ENCODE assay signal across 8 mouse cellular contexts in genomic region chrX:48452931-48453673, GRCm38 (mm10). TPM values are rescaled to one million over a fixed set of nuclear protein-coding genes. Genes with fewer than 3 reads are reported as not detected.
DNase-seq lines count a peak whose midpoint lies in the region; ATAC-seq and TF ChIP-seq lines count a peak whose summit lies in the region.

No protein-coding gene starts in this region.

- no peak for TF ChIP-seq CTCF in lung, adult 2 months (IDR thresholded peaks at IDR 0.05; ENCODE audit: insufficient read depth, low read length)

- H3K4me3 ChIP-seq in lung, adult 2 months (replicated peaks; ENCODE audit: extremely low read depth, low read depth, low read length): peak overlapping the region; percentile 86
- peak overlapping the region; percentile 46 for H3K4me3 ChIP-seq in embryonic facial prominence, embryonic 12.5 days
- peak overlapping the region; percentile 33 for H3K4me3 ChIP-seq in hindbrain, embryonic 11.5 days (ENCODE audit: low read depth, low read length)
- H3K4me3 ChIP-seq in liver, embryonic 13.5 days (replicated peaks): peak overlapping the region; percentile 69
- peak overlapping the region; percentile 41 for H3K4me3 ChIP-seq in neural tube, embryonic 13.5 days

- peaks cover 2% of the 10 kb centered on the region for H3K4me1 ChIP-seq in lung, adult 2 months (ENCODE audit: control insufficient read depth, insufficient read depth, low read length)
- no peaks in the 10 kb centered on the region for H3K4me1 ChIP-seq in embryonic facial prominence, embryonic 12.5 days
- H3K4me1 ChIP-seq in hindbrain, embryonic 11.5 days (replicated peaks; ENCODE audit: control insufficient read depth, insufficient read depth, low read length): no peaks in the 10 kb centered on the region
- H3K4me1 ChIP-seq in liver, embryonic 13.5 days (replicated peaks): peaks cover 34% of the 10 kb centered on the region
- no peaks in the 10 kb centered on the region for H3K4me1 ChIP-seq in neural tube, embryonic 13.5 days (replicated peaks)

- DNase-seq in lung, adult 2 months: peak; percentile 16
- no peak for DNase-seq in lung, postnatal 25 days (ENCODE audit: low spot score)
- peak; percentile 37 for DNase-seq in hindbrain, embryonic 11.5 days (ENCODE audit: low spot score)
- peak; percentile 2 for DNase-seq in liver, embryonic 13.5 days
- no peak for DNase-seq in layer of hippocampus, postnatal 14 days (ENCODE audit: low spot score in 2 of 2)

- H3K9me3 ChIP-seq in embryonic facial prominence, embryonic 12.5 days: no peaks in the 10 kb centered on the region
- H3K9me3 ChIP-seq in hindbrain, embryonic 11.5 days (ENCODE audit: control insufficient read depth, low read length): no peaks in the 10 kb centered on the region
- H3K9me3 ChIP-seq in liver, embryonic 13.5 days (replicated peaks): no peaks in the 10 kb centered on the region
- H3K9me3 ChIP-seq in neural tube, embryonic 13.5 days: no peaks in the 10 kb centered on the region

- H3K36me3 ChIP-seq in embryonic facial prominence, embryonic 12.5 days: no peaks in the 10 kb centered on the region
- H3K36me3 ChIP-seq in hindbrain, embryonic 11.5 days (ENCODE audit: control insufficient read depth, insufficient read depth, low read length): no peaks in the 10 kb centered on the region
- no peaks in the 10 kb centered on the region for H3K36me3 ChIP-seq in liver, embryonic 13.5 days
- H3K36me3 ChIP-seq in neural tube, embryonic 13.5 days: no peaks in the 10 kb centered on the region

- no peak overlapping the region for H3K27ac ChIP-seq in embryonic facial prominence, embryonic 12.5 days
- H3K27ac ChIP-seq in hindbrain, embryonic 11.5 days (ENCODE audit: low read depth, low read length): no peak overlapping the region
- peak overlapping the region; percentile 58 for H3K27ac ChIP-seq in liver, embryonic 13.5 days
- no peak overlapping the region for H3K27ac ChIP-seq in neural tube, embryonic 13.5 days (replicated peaks)

- WGBS in lung, adult 2 months: 28% methylated on average over 71 of the region's 71 CpGs
- WGBS in embryonic facial prominence, embryonic 12.5 days: 25% methylated on average over 67 of the region's 71 CpGs
- WGBS in hindbrain, embryonic 11.5 days: 19% methylated on average over 51 of the region's 71 CpGs
- 10% methylated on average over 70 of the region's 71 CpGs for WGBS in liver, embryonic 13.5 days (ENCODE audit: insufficient replicate concordance)
- WGBS in neural tube, embryonic 13.5 days: 23% methylated on average over 63 of the region's 71 CpGs

- peaks cover 17% of the 10 kb centered on the region for H3K27me3 ChIP-seq in embryonic facial prominence, embryonic 12.5 days
- H3K27me3 ChIP-seq in hindbrain, embryonic 11.5 days (ENCODE audit: control insufficient read depth, insufficient read depth, low read length): peaks cover 18% of the 10 kb centered on the region
- H3K27me3 ChIP-seq in liver, embryonic 13.5 days: peaks cover 14% of the 10 kb centered on the region; the same call in 1 of the 2 replicates
- peaks cover 46% of the 10 kb centered on the region for H3K27me3 ChIP-seq in neural tube, embryonic 13.5 days

- peak overlapping the region; percentile 52 for H3K9ac ChIP-seq in embryonic facial prominence, embryonic 12.5 days
- H3K9ac ChIP-seq in hindbrain, embryonic 11.5 days (ENCODE audit: low read depth, low read length): no peak overlapping the region
- peak overlapping the region; percentile 78 for H3K9ac ChIP-seq in liver, embryonic 13.5 days
- 0 out of 2 replicates have a peak overlapping the region, but pooled peaks have one; percentile 49 for H3K9ac ChIP-seq in neural tube, embryonic 13.5 days

- peak overlapping the region; percentile 50 for H3K4me2 ChIP-seq in embryonic facial prominence, embryonic 12.5 days (replicated peaks)
- H3K4me2 ChIP-seq in hindbrain, embryonic 11.5 days (replicated peaks; ENCODE audit: low read depth, low read length): peak overlapping the region; percentile 29
- H3K4me2 ChIP-seq in liver, embryonic 13.5 days: peak overlapping the region; percentile 80
- H3K4me2 ChIP-seq in neural tube, embryonic 13.5 days: peak overlapping the region; percentile 49

- ATAC-seq in embryonic facial prominence, embryonic 12.5 days (ENCODE audit: insufficient number of reproducible peaks, insufficient read depth, low FRiP score, low TSS enrichment): peak; percentile 15; the same call in 1 of the 2 replicates
- ATAC-seq in hindbrain, embryonic 11.5 days (ENCODE audit: low FRiP score): no peak
- ATAC-seq in liver, embryonic 13.5 days (ENCODE audit: low read depth): peak; percentile 35
- ATAC-seq in neural tube, embryonic 13.5 days (ENCODE audit: low read depth): peak; percentile 33; the same call in 1 of the 2 replicates
- ATAC-seq in cerebellum, adult (ENCODE audit: insufficient number of reproducible peaks, low FRiP score, low TSS enrichment): no peak

- TF ChIP-seq POLR2A in lung, adult 2 months (IDR thresholded peaks at IDR 0.05; ENCODE audit: borderline replicate concordance, extremely low read depth, low read depth, low read length): no peak

RNA-seq across cellular contexts. Expression of gene Elf4, which starts 9.8 kb away (rescaled TPM):
- 15.9 and 16.8 TPM in 2 replicates for polyA plus RNA-seq in lung, adult 2 months (2012; rRNA removed)
- 3.2 and 4.0 TPM in 2 replicates for polyA plus RNA-seq in embryonic facial prominence, embryonic 12.5 days (2016; fragmentation: Nextera tagmentation; extraction: Ambion mirVana)
- polyA plus RNA-seq in hindbrain, embryonic 11.5 days (2014; fragmentation: Nextera tagmentation; extraction: Ambion mirVana): 1.9 and 2.3 TPM in 2 replicates
- 1.8 and 2.2 TPM in 2 replicates for polyA plus RNA-seq in liver, embryonic 13.5 days (2015; fragmentation: Nextera tagmentation; extraction: Ambion mirVana)
- polyA plus RNA-seq in neural tube, embryonic 13.5 days (2015; fragmentation: Nextera tagmentation; extraction: Ambion mirVana): 0.85 and 0.92 TPM in 2 replicates
- total RNA-seq in layer of hippocampus, postnatal 14 days (2021): 1 to 10 TPM in 1 of 2 experiments, under 1 TPM in 1; 0.98 to 1.2 TPM

Comparison
In these comparisons a context has a peak if more than half of its experiments do, and no peak if none do; other contexts are left out.
1. DNase-seq: peak in lung, adult 2 months (single experiment), hindbrain, embryonic 11.5 days (single experiment) and liver, embryonic 13.5 days (single experiment); none in lung, postnatal 25 days (single experiment) and layer of hippocampus, postnatal 14 days (0 of 2).
2. H3K4me3 ChIP-seq: peak in every context shown above with its lines; median percentile 86 in lung, adult 2 months; 69 in liver, embryonic 13.5 days; 46 in embryonic facial prominence, embryonic 12.5 days; 41 in neural tube, embryonic 13.5 days; 33 in hindbrain, embryonic 11.5 days.
3. ATAC-seq: peak in embryonic facial prominence, embryonic 12.5 days (single experiment), liver, embryonic 13.5 days (single experiment) and neural tube, embryonic 13.5 days (single experiment); none in hindbrain, embryonic 11.5 days (single experiment) and cerebellum, adult (single experiment).
4. H3K4me2 ChIP-seq: peak in every context shown above with its lines; median percentile 80 in liver, embryonic 13.5 days; 50 in embryonic facial prominence, embryonic 12.5 days; 49 in neural tube, embryonic 13.5 days; 29 in hindbrain, embryonic 11.5 days.